ENCODE assay signal across 9 mouse cellular contexts in the genomic region with DNA sequence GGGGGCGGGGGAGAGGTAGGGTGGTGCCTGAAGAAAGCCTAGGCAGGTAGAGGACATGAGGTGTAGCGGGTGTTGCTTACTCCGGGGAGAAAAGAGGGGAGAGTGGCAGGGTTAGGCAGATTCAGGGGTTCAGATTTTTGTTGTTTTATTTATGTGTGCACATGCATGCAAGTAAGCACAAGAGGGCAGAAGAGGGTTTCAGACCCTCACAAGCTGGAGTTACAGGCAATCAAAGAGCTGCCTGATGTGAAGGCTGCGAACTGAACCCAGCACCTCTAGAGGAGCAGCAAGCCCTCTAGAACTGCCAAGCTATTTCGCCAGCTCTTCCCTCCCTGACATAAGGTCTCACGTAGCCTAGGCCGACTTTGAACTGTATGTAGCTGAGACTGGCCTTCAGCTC. TPM values are rescaled to one million over a fixed set of nuclear protein-coding genes. Genes with fewer than 3 reads are reported as not detected.
DNase-seq lines count a peak whose midpoint lies in the region; ATAC-seq and TF ChIP-seq lines count a peak whose summit lies in the region.
"Had no signal": no experiment of that assay in that cellular context is flagged by ENCODE, and none has a peak within 500 bp of the region (broad histone marks: within the 10 kb centered on the region; RNA-seq: fewer than 3 reads in every experiment).

No protein-coding gene starts in this region.

- WGBS in kidney, embryonic 15.5 days: 48% methylated on average over 7 of the region's 7 CpGs
- 55% methylated on average over 7 of the region's 7 CpGs for WGBS in liver, embryonic 15.5 days (ENCODE audit: insufficient replicate concordance)
- WGBS in lung, adult 2 months: 68% methylated on average over 7 of the region's 7 CpGs

- no peak for DNase-seq in kidney, postnatal 25 days
- peak; percentile 23 for DNase-seq in c-Kit-positive CD71-positive TER-119-positive erythroid progenitor cells, embryonic 14.5 days (ENCODE audit: low spot score)
- no peak for DNase-seq in gastrocnemius, adult 8-10 months (ENCODE audit: low spot score in 2 of 2)
- DNase-seq in frontal cortex, adult 2 months (ENCODE audit: extremely low spot score in 1 of 2, low spot score in 1 of 2): no peak
- no peak for DNase-seq in lung, adult 2 months

- H3K9me3 ChIP-seq in kidney, embryonic 15.5 days (replicated peaks): no peaks in the 10 kb centered on the region
- H3K9me3 ChIP-seq in ES-Bruce4 (replicated peaks; ENCODE audit: control insufficient read depth, insufficient read depth, low read length, poor library complexity, severe bottlenecking): no peaks in the 10 kb centered on the region
- no peaks in the 10 kb centered on the region for H3K9me3 ChIP-seq in liver, embryonic 15.5 days (replicated peaks)

- no peak for ATAC-seq in kidney, embryonic 15.5 days (replicated peaks; ENCODE audit: low FRiP score)
- no peak for ATAC-seq in liver, embryonic 15.5 days (ENCODE audit: insufficient read depth)

- H3K36me3 ChIP-seq in kidney, embryonic 15.5 days: no peaks in the 10 kb centered on the region
- no peaks in the 10 kb centered on the region for H3K36me3 ChIP-seq in ES-Bruce4 (ENCODE audit: control insufficient read depth, insufficient read depth, low read length, poor library complexity, severe bottlenecking)
- peaks cover 25% of the 10 kb centered on the region for H3K36me3 ChIP-seq in liver, embryonic 15.5 days (replicated peaks)

- no peak overlapping the region for H3K27ac ChIP-seq in kidney, embryonic 15.5 days
- no peak overlapping the region for H3K27ac ChIP-seq in ES-Bruce4 (ENCODE audit: insufficient read depth, low read length)
- peak overlapping the region; percentile 94 for H3K27ac ChIP-seq in liver, embryonic 15.5 days (replicated peaks)

- no peaks in the 10 kb centered on the region for H3K27me3 ChIP-seq in kidney, embryonic 15.5 days
- H3K27me3 ChIP-seq in ES-Bruce4 (ENCODE audit: control insufficient read depth, insufficient read depth, low read length, poor library complexity, severe bottlenecking): no peaks in the 10 kb centered on the region
- no peaks in the 10 kb centered on the region for H3K27me3 ChIP-seq in liver, embryonic 15.5 days

- H3K4me1 ChIP-seq in kidney, embryonic 15.5 days: peaks cover 43% of the 10 kb centered on the region
- no peaks in the 10 kb centered on the region for H3K4me1 ChIP-seq in ES-Bruce4 (ENCODE audit: control insufficient read depth, insufficient read depth, low read length)
- H3K4me1 ChIP-seq in liver, embryonic 15.5 days (replicated peaks): peaks cover 84% of the 10 kb centered on the region
- H3K4me1 ChIP-seq in lung, adult 2 months (ENCODE audit: control insufficient read depth, insufficient read depth, low read length): peaks cover 14% of the 10 kb centered on the region

- TF ChIP-seq EP300 in ES-Bruce4 (IDR thresholded peaks at IDR 0.05; ENCODE audit: insufficient read depth, low read depth, low read length): no peak

- peak overlapping the region; percentile 93 for H3K4me2 ChIP-seq in kidney, embryonic 15.5 days
- H3K4me2 ChIP-seq in liver, embryonic 15.5 days: peak overlapping the region; percentile 97

- no peak for TF ChIP-seq CTCF in ES-Bruce4 (IDR thresholded peaks at IDR 0.05; ENCODE audit: low read depth, low read length)
- no peak for TF ChIP-seq CTCF in lung, adult 2 months (IDR thresholded peaks at IDR 0.05; ENCODE audit: insufficient read depth, low read length)

- TF ChIP-seq POLR2A in ES-Bruce4 (IDR thresholded peaks at IDR 0.05; ENCODE audit: insufficient read depth, low read length): no peak
- no peak for TF ChIP-seq POLR2A in lung, adult 2 months (IDR thresholded peaks at IDR 0.05; ENCODE audit: borderline replicate concordance, extremely low read depth, low read depth, low read length)

- peak overlapping the region; percentile 58; the same call in 1 of the 2 replicates for H3K4me3 ChIP-seq in kidney, embryonic 15.5 days (replicated peaks)
- H3K4me3 ChIP-seq in ES-Bruce4 (ENCODE audit: low read depth, low read length): peak overlapping the region; percentile 52
- peak overlapping the region; percentile 74 for H3K4me3 ChIP-seq in liver, embryonic 15.5 days (replicated peaks)
- H3K4me3 ChIP-seq in lung, adult 2 months (replicated peaks; ENCODE audit: extremely low read depth, low read depth, low read length): no peak overlapping the region

- no peak overlapping the region for H3K9ac ChIP-seq in kidney, embryonic 15.5 days
- 0 out of 2 replicates have a peak overlapping the region, but pooled peaks have one; percentile 2 for H3K9ac ChIP-seq in ES-Bruce4 (ENCODE audit: low read depth, poor library complexity, severe bottlenecking)
- peak overlapping the region; percentile 77 for H3K9ac ChIP-seq in liver, embryonic 15.5 days

RNA-seq across cellular contexts. Expression of a gene that starts 0.8 kb away (rescaled TPM):
- polyA plus RNA-seq in kidney, embryonic 15.5 days (2015; fragmentation: Nextera tagmentation; extraction: Ambion mirVana): 8.4 and 11.1 TPM in 2 replicates
- polyA plus RNA-seq in ES-Bruce4 (2011; ENCODE audit: insufficient read depth, insufficient read length, low read depth, missing spikeins): 21.8 and 25.2 TPM in 2 replicates
- polyA plus RNA-seq in liver, embryonic 15.5 days (2015; fragmentation: Nextera tagmentation; extraction: Ambion mirVana): 25.1 and 26.1 TPM in 2 replicates
- 100 to 1,000 TPM in 1 of 4 experiments, 10 to 100 TPM in 3; 85.0 to 113 (median 89.0) TPM for total RNA-seq in gastrocnemius, adult 8-10 months (2022)
- 15.0 and 16.3 TPM in 2 replicates for polyA plus RNA-seq in frontal cortex, adult 2 months (2012; rRNA removed)
- 55.6 and 68.9 TPM in 2 replicates for polyA plus RNA-seq in lung, adult 2 months (2012; rRNA removed)

RNA-seq across cellular contexts. Expression of a gene that starts 29.8 kb away (rescaled TPM):
- 35.6 and 38.5 TPM in 2 replicates for polyA plus RNA-seq in kidney, embryonic 15.5 days (2015; fragmentation: Nextera tagmentation; extraction: Ambion mirVana)
- 16.4 and 18.6 TPM in 2 replicates for polyA plus RNA-seq in ES-Bruce4 (2011; ENCODE audit: insufficient read depth, insufficient read length, low read depth, missing spikeins)
- polyA plus RNA-seq in liver, embryonic 15.5 days (2015; fragmentation: Nextera tagmentation; extraction: Ambion mirVana): 13.3 and 17.3 TPM in 2 replicates
- 10 to 100 TPM; 14.5 to 19.6 (median 18.7) TPM for total RNA-seq in gastrocnemius, adult 8-10 months (2022)
- 29.2 and 34.1 TPM in 2 replicates for polyA plus RNA-seq in frontal cortex, adult 2 months (2012; rRNA removed)
- 41.1 and 47.1 TPM in 2 replicates for polyA plus RNA-seq in lung, adult 2 months (2012; rRNA removed)

RNA-seq across cellular contexts. Expression of a gene that starts 30.6 kb away (rescaled TPM):
- polyA plus RNA-seq in kidney, embryonic 15.5 days (2015; fragmentation: Nextera tagmentation; extraction: Ambion mirVana): not detected in 2 replicates
- not detected in 2 replicates for polyA plus RNA-seq in ES-Bruce4 (2011; ENCODE audit: insufficient read depth, insufficient read length, low read depth, missing spikeins)
- 0.05 TPM in 1 of 2 replicates, not detected in the other for polyA plus RNA-seq in liver, embryonic 15.5 days (2015; fragmentation: Nextera tagmentation; extraction: Ambion mirVana)
- not detected for total RNA-seq in gastrocnemius, adult 8-10 months (2022)
- 0.42 TPM in 1 of 2 replicates, not detected in the other for polyA plus RNA-seq in frontal cortex, adult 2 months (2012; rRNA removed)
- polyA plus RNA-seq in lung, adult 2 months (2012; rRNA removed): not detected in 2 replicates
- polyA plus RNA-seq: lung, embryonic 16.5 days had no signal

RNA-seq across cellular contexts. Expression of a gene that starts 41.1 kb away (rescaled TPM):
- 77.9 and 81.6 TPM in 2 replicates for polyA plus RNA-seq in kidney, embryonic 15.5 days (2015; fragmentation: Nextera tagmentation; extraction: Ambion mirVana)
- 44.9 and 65.1 TPM in 2 replicates for polyA plus RNA-seq in ES-Bruce4 (2011; ENCODE audit: insufficient read depth, insufficient read length, low read depth, missing spikeins)
- 39.5 and 41.8 TPM in 2 replicates for polyA plus RNA-seq in liver, embryonic 15.5 days (2015; fragmentation: Nextera tagmentation; extraction: Ambion mirVana)
- total RNA-seq in gastrocnemius, adult 8-10 months (2022): 10 to 100 TPM; 21.2 to 23.0 (median 22.3) TPM
- polyA plus RNA-seq in frontal cortex, adult 2 months (2012; rRNA removed): 44.3 and 44.4 TPM in 2 replicates
- polyA plus RNA-seq in lung, adult 2 months (2012; rRNA removed): 10.8 and 13.7 TPM in 2 replicates

RNA-seq across cellular contexts. Expression of a gene that starts 41.1 kb away (rescaled TPM):
- 741 and 838 TPM in 2 replicates for polyA plus RNA-seq in kidney, embryonic 15.5 days (2015; fragmentation: Nextera tagmentation; extraction: Ambion mirVana)
- polyA plus RNA-seq in ES-Bruce4 (2011; ENCODE audit: insufficient read depth, insufficient read length, low read depth, missing spikeins): 1,239 and 1,271 TPM in 2 replicates
- 401 and 446 TPM in 2 replicates for polyA plus RNA-seq in liver, embryonic 15.5 days (2015; fragmentation: Nextera tagmentation; extraction: Ambion mirVana)
- total RNA-seq in gastrocnemius, adult 8-10 months (2022): 100 to 1,000 TPM; 428 to 532 (median 479) TPM
- polyA plus RNA-seq in frontal cortex, adult 2 months (2012; rRNA removed): 873 and 951 TPM in 2 replicates
- 896 and 1,315 TPM in 2 replicates for polyA plus RNA-seq in lung, adult 2 months (2012; rRNA removed)
